Mouse (Mus musculus) liver, embryonic 14.5 days (tissue): ENCODE data around the gene Sohlh2.

Experiments
- CTCF ChIP-seq: IDR thresholded peaks from 2 replicates; pipeline ENCODE4 v1.5.1; 2016; ENCODE audit warnings: antibody characterized with exemption, low read depth, control low read depth
- EP300 ChIP-seq: IDR thresholded peaks from 2 replicates; pipeline ENCODE4 v1.6.1; 2016; ENCODE audit warnings: antibody characterized with exemption, low read depth

DNA sequence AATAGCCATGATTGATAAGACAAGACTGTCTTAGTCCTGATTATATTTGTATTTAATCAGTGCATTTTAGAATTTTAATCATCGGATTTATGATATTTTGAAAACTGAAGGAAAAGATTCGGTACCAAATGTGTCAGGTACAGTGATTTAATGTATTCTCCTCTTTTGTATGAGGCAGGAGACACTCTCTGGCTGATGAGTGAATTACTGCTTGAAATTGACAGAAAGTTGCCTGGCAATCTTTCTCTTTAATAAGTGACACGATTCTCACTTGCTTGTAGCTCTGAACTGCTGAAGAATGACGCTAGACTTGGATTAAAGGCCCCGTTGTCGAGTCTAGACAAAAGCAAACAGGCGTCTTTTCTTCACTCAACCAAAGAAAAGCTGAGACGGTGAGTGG is 13.0 kb downstream of the Sohlh2 start:
- no peak for TF ChIP-seq EP300
- no peak for TF ChIP-seq CTCF
